Mouse (Mus musculus) effector memory CD4-positive, alpha-beta T cell, adult 5 months (primary cell): ENCODE measurements around the gene Cct7. TPM values are rescaled to one million over a fixed set of nuclear protein-coding genes. Genes with fewer than 3 reads are reported as not detected.

Experiments
- polyA plus RNA-seq: library from polyadenylated mRNA; unstranded; fragments of 100-300 nt; shearing (Covaris generic); gene quantifications from one replicate; pipeline ENCODE4 v1.2.1, GENCODE M21; 2017

Gene Cct7
- 276 TPM for polyA plus RNA-seq

DNA sequence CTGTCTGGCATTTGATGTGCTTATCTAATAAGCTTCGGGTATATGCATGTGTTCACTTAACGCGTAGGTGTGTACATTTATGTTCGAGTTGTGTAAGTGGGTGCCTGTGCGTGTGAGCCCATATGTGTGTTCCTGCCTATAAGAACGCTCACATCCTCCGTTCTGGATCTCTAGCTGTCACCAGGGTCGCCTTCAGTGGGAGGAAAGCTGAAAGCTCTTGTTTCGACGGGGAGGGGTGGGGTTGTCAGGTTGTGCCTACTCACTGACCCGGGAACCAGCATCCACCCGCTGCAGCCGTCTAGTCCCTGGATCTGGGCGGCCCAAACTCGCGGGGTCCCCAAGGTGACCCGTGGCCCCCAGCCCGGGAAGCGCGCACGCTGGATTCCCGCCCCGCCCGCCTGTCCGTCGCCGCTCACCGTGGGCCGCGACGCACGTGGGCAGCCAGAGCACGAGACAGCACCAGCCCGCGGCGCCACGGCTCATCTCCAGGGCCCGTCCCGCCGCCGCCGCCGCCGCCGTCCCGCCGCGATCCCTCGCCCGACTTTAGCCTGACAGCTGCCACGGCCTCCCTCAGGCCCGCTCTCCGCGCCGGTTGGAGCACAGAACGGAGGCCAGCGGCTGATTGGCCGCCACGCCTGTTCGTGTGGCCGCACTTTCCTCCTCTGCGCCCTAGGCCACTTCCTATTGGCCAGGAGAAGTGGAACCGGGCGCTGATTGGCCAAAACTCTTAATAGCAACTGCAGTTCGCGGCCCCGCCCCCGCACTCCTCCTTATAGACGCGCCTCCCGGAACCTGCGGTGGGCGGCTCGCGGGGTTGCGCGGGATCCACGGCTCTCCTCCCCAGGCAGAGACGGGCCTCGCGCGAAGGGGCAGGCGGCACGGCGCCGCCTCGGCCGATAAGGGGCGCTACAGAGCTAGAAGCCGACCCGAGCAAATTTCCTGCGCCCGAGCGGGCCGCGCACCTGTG is at the start of gene Cct7:
Cct7 (plus strand) TSS at position 818 of the 967 bp plus-strand sequence.

DNA sequence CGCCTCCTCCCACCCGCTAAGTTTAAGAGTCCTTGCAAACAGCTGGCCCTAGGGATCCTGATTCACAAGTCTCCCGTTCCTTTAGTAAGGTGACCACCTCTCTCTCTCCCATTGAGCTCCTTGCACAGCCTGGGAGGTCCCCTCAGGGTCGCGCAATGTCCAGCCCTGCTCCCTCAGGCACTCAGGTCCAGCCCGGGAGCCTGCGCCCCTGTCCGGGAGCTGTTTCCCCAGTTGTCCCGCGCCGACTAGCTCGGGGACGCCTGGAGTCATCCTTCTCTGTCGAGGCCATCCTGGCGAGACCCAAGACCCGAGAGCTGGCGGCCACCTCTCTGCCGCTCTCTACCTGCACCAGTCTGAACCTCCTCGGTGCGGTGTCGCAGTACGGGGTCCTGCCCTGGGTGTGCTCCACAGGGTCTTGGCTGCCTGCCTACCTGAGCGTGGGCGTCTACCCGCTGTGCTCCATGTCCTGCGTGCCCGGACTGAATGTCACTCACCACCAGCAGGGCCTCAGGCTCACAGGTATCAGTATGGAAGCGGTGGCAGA is 27.4 kb upstream of the Cct7 start, which contains the start of gene Noto:
Noto (plus strand) TSS at position 51 of the 544 bp plus-strand sequence.

DNA sequence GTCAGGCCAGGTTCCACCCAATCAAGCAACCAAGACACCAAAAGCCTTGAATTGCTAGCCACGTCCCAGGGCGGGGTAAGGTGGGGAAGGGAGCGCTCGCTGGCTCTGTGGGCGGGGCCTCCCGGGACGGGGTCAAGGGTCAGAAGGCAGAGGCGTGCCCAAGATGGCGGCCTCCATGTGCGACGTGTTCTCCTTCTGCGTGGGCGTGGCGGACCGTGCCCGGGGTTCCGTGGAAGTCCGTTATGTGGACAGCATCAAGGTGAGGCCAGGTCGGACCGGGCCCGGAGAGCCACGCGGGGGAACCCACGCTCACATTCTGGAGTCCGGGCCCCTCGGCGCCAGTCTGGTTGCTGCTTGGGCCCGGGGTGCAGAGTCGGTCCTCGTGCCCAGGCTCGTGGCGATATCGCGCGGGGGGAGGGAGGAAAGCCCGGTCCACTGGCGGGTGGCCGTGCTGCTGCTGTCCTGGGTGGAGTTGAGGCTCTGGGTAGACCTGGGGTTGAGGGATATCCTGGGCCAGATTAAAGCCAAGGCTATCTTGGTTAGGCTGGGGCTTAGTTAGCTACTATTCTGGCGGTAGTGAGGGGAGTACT is 19.4 kb upstream of the Cct7 start, which contains the start of gene Smyd5:
Smyd5 (plus strand) TSS at position 148 of the 590 bp plus-strand sequence.

GRCm38 (mm10) chr6:85451664-85452410 is 523 bp downstream of the Cct7 start, which contains the start of gene Pradc1:
TSS of gene Pradc1 (minus strand) at chr6:85451970.

GRCm38 (mm10) chr6:85502911-85503250 is 51.6 kb downstream of the Cct7 start, which contains the start of gene Fbxo41:
TSS of gene Fbxo41 (minus strand) at chr6:85502994.

DNA sequence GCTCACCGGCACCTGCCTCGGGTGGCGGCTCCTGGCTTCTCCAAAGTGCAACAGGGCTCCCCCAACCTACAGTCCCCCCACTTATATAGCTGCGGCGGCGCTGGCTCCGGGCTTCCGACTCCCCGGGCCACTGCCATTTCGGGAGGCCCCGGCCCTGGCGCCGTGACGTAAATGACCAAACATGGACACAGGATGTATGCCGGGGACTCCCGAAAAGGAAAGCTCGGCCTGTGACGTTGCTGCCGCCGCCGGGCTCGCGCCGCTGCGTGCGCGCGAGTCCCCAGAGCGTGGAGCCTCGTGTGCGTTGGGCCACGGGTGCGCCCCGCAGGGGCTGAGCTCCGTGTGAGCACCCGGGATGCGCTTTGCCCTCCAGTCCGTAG is 62.2 kb downstream of the Cct7 start, which contains the start of gene Egr4:
Egr4 (minus strand) TSS at position 59 of the 380 bp plus-strand sequence.

Other genes starting within 250 kb of the Cct7 start
- gene Sfxn5, start 118.1 kb upstream of the Cct7 start, polyA plus RNA-seq: 0.50 TPM
- gene Rab11fip5, start 76.9 kb upstream of the Cct7 start, polyA plus RNA-seq: 0.92 TPM
- gene Noto, start 27.6 kb upstream of the Cct7 start, polyA plus RNA-seq: not detected
- gene Smyd5, start 19.5 kb upstream of the Cct7 start, polyA plus RNA-seq: 39.6 TPM
- 17.0 TPM for gene Pradc1, start 456 bp downstream of the Cct7 start, polyA plus RNA-seq
- not detected for gene Fbxo41, start 51.5 kb downstream of the Cct7 start, polyA plus RNA-seq
- gene Egr4, start 62.1 kb downstream of the Cct7 start, polyA plus RNA-seq: 0.57 TPM
- 1.6 TPM for gene Alms1, start 136.0 kb downstream of the Cct7 start, polyA plus RNA-seq